Mouse (Mus musculus) cerebellum, postnatal 10 days (tissue): ENCODE data around the gene Olfr1090.
A peak's percentile ranks its signal among the peaks of the same experiment; 100 is the strongest.

ENCODE experiments used
- DNase-seq, 2 experiments: peaks; one replicate each; pipeline ENCODE4 v3.0.0; 2021; ENCODE audit warnings: mixed read lengths in 2 of 2

Olfr1090 gene

DNA sequence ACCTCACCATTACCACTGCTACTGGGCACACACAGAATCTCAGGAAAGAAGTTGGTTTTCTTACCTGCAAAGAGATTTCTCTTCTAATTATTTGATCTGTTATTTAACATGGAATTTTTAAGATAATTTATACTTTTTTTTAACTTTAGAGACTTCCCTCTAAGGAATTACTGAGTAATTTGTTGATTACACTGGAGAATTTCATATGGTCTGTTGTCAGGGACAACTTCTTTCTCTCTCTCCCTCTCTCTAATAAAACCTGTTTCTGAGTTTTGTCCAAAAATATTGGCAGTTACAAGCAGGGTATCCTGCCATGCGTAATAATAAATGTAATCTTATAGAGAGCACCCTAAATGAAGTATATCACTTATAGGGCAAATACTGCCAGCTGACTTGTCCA is at the start of gene Olfr1090:
Gene Olfr1090, minus strand, starts transcription at position 101 of the 400 bp plus-strand sequence.
- no peak for DNase-seq

DNA sequence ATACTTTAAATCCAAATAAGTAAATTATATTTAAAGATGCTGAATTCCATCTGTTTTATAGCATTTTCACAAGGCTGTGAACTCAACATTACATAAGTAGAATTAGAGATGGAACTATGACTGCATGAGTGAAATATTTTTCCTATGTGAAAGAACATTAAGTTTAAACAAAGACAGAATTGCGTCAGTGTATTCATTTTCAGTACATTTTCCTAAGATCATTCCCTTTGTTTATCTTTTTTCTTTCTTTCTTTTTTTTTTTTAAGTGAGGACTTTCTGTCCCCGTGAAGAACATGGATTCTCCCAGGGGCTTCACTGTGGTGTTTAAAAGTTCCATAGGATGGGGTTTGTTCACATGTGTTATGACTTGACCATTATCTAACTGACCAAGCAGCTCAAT is 23.4 kb upstream of the Olfr1090 start, which contains the start of gene Olfr1093:
Gene Olfr1093, plus strand, starts transcription at position 301 of the 400 bp plus-strand sequence.
- no peak for DNase-seq

DNA sequence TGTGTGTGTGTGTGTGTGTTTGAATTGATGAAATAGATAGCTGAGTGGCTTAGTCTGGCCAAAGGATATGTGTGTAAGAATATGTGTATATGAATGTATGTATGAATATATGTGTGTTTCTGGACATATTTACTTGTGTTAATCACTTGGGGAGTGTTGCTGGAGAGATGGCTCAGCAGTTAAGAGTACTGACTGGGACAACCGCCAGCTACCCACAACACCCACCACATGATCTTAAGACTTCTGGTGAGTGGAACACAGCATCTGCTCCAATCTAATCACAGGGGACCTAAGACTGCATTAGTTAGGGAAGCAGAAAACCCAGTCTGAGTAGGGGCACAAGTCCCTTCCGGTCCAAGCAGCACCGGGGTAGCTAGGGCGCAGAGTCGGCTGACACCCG is 2.3 kb upstream of the Olfr1090 start:
- peak; percentile 6 to 33 for DNase-seq

GRCm38 (mm10) chr2:86733601-86734000 is 25.2 kb downstream of the Olfr1090 start, which contains the start of gene Olfr1089:
Gene Olfr1089 (minus strand): TSS chr2:86733701.
- no peak for DNase-seq
